Mouse (Mus musculus) ZHBTc4 (cell line): ENCODE measurements at regions not wholly inside any gene's neighbourhood (a gene's known extent, or its start where the extent isn't known, plus 50 kb on each side); places are given as distances from the start of the nearest gene placed in this dataset.

Source experiments
- DNase-seq: peaks from one replicate; pipeline ENCODE4 v3.0.0-alpha.2; 2011; ENCODE audit warnings: low read depth, low spot score

DNA sequence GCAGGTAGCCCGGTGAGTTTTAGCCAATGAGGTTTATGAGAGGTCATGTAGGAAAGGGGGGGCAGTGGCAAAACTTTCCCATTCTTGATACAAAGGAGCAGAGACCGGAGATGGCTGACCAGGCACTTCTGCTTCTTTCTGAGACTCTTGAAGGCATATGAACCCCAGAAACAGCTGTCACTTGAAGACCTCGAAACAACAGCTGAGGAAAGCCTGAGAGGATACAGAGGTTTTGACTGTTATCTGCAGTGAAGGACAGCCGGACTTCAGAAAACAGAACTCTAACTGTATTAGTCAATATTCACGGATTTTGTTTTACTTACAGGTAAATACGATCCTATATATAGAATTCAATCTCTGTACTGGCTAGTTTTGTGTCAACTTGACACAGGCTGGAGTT lies 50.0 kb upstream of the Tiparp start:
- DNase-seq: no peak

DNA sequence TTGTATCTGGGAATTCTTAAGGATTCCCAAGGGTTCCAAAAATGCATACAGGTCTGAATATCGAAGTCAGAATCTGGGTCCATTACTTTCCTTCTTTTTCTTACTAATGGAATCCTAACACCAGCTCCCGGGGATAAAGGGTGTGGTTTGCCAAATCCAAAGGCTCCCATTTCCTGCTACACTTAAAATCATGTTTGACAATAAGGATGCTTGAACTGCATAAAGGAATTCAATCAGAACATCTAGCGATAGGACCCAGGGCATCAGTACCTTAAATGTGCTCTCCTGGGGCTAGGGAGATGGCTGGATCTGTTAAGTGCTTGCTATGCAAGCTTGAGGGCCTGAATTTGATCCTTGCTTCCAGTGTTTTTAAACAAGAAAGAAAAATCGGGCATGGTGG lies 51.1 kb upstream of the Tiparp start:
- DNase-seq: peak; percentile 90

DNA sequence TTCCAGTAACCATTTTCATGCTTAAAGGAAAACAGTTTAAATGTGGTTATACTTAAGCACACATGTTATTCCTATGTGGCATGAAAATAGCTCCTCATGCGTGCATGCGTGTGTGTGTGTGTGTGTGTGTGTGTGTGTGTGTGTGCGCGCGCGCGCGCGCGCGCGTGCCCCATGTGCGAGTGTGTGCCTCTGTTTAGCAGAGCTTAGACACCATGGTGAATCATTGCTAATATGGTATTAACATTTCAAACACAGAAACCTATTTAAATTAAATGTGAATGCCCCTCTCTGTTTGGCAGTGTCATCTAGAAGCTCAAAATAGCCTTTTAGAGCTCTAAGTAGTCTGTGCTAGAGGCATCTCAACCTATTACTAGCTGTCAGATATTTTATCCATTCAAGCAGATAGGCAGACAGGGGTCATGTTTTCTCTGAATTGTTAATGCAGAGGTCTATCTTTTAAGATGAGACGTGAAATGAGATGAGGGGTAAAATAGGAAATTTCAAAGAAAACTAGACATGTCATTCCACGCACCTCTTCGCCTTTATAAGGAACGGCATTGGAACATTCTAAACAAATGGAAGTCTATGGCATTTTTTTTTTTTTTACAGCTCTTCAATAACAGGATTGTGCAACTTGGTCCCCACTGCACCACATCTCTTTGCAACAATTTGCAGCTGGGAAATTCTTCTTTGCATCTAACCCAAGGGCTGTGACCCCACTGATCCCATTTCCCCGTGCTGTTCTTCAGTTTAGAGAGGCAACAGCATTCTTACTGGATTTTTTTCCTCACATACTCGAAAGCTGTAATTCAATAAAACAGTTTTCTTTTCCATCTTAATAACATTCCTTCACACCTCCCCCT lies 51.9 kb upstream of the Tiparp start:
- no peak for DNase-seq

DNA sequence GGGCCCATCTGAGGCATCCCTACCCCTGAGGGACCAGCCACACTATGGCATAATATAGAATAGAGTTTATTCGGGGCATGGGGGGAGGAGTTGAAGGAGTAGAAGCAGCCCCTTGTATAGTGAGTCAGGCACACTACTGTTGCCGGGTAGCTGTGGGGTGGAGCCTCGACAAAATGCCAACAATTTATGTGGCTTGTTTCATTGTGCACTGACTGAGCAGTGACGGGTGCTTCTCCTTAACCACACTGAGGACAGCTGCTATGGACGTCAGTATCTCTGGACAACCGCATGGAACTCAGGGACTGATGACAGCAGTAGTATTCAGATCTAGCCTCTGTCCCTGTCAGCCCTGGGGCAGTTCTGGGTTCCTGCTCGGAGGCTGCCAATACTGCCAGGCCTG lies 53.6 kb upstream of the Tiparp start:
- no peak for DNase-seq

DNA sequence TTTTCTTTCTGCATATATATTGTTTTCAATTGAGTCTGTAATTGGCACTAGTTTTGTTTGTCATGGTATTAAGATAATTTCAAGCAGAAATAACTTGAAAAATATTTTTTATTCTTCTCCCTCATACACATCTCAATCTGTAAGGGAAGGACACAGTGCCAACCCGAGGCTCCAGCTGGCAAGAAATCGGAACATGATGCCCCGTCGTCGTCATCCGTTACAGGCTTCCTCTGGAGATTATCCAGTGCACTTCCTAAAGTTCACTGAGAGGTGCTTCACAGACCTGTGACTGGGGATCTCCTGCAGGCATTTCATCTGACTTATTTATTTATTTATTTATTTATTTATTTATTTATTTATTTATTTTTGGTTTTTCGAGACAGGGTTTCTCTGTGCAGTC lies 56.4 kb upstream of the Tiparp start:
- no peak for DNase-seq

DNA sequence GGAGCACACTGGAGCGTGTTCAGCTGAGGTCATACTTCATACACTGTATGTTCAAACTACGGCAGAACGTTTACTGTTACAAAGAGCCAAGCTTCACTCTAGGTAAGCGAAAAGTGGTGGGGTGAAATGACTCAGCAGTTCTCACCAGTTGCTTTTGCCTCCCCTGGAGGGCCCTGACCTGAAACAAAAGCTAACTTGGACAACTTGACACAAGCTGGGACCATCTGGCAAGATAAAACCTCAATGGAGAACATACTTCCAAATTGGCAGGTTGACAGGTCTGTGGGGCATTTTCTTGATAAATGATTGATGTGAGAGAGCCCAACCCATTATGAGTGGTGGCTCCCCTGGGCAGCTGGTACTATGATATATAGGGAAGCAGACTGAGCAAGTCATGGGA lies 59.0 kb upstream of the Tiparp start:
- DNase-seq: peak; percentile 47

DNA sequence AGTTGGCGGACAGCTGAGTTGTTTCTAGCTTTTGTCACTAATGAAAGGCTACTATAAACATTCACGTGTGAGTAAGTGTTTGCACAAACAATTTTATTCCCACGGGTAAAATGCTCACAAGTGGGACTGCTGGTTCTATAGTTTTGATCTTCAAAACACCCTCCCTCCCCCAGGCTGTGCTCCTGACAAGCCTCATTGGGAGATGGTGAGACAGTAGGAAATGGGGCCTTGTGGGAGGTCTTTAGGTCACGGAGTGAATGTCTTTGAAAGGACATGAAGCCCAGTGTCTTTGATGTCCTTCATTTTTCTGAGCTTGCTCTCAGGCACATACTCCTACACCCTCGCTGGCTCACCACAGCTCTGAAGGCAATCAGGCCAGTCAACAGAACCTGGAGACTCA lies 63.4 kb upstream of the Tiparp start:
- DNase-seq: no peak

DNA sequence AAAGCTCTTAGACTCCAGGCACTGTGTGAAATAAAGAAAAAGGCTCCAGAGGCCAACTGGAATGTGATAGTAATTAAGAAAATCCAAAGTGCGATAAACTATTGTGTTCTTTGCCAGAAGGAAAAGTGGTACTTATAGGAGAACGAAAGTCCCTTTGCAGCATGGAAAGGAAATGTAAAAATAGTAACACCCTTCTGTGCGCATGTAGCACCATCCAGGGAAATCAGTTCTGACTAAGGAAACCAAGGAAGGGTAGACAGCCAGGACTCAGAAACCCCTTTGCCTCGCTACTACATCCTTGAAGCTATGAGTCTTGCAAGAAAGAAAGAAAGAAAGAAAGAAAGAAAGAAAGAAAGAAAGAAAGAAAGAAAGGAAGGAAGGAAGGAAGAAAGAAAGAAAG lies 67.3 kb upstream of the Tiparp start:
- no peak for DNase-seq

DNA sequence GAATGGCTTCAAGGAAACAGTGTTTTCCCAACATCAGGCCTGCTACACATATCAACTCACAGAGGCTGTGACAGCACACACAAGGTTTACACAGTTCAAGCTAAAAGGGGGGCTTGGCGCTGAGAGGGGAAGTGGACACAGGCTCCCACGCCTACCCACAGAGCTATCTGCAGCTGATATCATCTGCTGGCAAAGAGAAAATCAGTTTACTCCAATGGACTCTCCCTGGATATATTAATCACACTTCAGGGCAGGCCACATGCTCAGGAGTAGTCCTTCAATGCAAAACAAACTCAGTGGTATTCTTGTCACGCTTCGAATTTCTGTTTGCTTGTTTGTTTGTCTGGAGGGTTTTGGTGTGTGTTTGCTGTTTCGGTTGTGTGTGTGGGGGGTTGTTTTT lies 67.3 kb upstream of the Ssr3 start:
- DNase-seq: no peak

DNA sequence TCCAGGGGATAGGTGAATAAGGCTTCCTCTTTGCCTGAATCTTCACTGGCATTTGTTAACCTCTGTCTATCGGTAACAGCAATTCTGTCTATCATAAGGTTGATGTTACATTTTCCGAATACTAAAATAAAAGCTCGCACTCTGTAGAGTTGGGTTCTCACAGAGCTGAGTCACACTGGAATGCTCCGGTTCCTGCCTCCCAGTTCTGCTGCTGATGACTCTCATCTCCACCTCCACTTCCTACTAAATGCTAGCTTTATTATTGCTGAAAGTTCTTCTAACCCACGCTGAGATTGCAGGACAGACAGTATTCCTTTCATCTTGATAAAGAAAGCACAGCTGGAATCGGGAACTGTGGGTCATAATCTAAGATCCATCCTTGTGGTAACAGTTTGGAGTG lies 65.5 kb upstream of the Ssr3 start:
- no peak for DNase-seq

DNA sequence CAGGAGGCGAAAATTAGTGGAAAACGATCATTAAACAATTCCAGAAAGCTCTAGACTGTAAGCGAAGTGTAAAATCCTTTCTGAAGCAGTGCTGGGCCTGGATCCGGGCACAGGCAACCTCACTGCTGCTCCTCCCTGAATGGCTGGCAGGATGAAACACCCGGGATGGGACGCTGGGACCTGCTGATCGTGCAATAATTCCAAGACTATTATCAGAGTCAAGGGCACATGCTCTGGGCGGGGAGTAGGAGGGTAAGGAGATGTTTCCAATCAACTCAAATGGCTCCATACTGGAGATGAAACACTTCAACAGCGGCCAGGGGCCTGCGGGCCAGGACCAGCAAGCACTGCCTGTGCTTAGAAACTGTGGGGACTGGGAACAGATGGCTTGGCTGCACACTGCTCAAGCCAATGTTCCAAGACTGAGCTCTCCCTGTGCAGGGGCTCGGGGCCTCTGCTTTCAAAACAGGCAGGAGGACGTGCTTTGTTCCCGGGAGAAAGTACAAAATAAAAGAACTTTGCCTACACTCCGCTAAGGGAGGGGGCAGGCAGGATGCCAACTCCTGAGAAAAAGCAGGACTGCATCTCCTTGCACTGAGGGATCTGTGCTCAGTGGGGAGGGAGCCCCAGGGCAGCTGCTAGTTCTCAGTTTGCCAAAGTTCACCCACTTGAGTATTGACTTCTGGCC lies 63.3 kb upstream of the Ssr3 start:
- peak; percentile 44 for DNase-seq

DNA sequence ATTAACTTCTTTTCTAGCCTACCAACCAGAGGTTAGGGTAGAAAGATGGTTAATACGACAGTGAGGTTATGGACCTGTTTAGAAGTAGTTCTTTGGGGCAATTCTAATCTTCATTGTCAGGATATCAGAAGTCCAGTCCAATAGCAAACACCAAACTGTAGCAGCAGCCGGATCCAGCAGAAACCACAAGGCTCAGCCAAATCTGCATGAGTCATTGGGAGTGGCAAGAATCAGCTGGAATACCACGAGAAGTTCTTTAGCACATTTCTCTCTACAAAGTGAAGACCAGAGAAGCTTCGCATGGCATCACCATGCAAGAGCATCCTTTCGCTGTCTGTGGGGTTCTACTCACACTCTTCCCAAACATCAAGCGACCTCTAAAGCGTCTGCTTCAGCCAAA lies 61.9 kb upstream of the Ssr3 start:
- no peak for DNase-seq

DNA sequence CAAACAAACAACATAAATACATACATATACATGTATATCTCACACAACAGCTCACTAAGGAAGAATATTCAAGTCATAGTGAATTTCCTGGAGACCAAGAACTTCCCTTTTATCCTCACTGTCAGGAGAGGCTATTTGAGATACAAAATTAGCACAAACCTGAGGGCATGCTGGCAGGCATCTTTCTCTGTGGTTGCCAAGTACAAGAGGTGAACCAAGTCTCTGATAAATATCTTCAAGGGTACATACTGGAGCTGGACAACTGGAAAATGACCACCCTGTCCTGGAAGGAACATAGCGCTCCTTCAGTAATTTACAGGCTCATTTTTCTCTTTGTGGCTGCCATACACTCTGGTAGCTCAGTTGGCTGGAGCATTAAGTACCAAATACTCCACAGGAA lies 56.8 kb upstream of the Ssr3 start:
- no peak for DNase-seq

DNA sequence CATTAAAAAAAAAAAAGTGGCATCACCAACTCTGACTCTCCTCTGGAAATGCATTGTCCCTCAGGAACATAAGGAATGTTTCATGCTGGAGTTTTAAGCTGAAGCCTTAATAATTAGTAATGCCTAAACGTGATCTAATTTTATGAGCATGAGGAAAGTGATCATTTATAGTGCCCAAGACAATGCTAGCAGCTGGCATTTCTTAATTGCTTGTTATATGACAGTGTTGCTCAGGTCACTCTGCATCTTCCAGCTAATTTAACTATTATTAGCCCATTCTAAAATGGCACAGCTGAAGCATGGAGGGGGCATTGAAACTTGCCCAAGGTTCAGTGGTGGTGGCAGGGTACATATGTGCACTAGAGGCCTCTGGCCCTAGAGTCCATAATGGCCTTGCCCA lies 51.3 kb upstream of the Ssr3 start:
- DNase-seq: no peak

DNA sequence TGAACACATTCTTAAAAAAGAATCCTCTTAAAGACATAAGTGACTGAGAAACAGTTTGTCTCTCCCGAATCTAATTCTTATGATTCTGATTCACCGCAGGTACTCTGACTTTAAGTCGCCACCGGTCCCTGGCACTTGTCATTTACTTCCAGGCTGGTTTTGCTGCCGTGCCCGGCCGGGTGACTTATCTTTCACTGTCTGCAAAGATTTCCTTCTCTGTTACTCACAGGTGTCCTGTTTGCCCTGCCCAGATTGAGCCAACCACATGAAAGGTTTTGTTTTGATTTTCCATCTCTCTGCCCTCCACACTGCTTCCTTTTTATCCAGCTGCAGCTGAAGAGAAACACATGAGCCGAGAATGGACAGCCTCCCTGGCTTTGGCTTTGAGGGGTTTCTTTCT lies 50.5 kb upstream of the Ssr3 start:
- DNase-seq: no peak

DNA sequence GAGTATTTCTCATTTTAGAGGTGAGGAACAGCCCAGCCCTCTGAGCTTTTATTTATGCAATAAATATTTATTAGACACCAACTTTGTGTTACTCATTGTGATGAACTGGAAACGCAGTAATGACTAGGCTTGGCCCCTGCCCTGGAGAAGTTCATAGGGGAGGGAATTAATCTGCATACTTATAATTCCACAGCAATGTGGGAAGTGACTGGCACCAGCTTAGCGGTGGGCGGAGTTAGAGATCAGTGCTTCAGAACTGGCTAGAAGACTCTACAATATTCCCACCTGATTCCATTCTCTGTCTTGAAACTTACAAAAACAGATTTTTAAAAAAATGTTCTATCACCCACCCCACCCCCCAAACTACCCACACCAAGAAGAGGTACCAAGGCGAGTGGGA lies 49.8 kb upstream of the Ssr3 start:
- no peak for DNase-seq
